Mouse (Mus musculus): ENCODE measurements at regions not wholly inside any gene's neighbourhood (a gene's known extent, or its start where the extent isn't known, plus 50 kb on each side); places are given as distances from the start of the nearest gene placed in this dataset.

DNA sequence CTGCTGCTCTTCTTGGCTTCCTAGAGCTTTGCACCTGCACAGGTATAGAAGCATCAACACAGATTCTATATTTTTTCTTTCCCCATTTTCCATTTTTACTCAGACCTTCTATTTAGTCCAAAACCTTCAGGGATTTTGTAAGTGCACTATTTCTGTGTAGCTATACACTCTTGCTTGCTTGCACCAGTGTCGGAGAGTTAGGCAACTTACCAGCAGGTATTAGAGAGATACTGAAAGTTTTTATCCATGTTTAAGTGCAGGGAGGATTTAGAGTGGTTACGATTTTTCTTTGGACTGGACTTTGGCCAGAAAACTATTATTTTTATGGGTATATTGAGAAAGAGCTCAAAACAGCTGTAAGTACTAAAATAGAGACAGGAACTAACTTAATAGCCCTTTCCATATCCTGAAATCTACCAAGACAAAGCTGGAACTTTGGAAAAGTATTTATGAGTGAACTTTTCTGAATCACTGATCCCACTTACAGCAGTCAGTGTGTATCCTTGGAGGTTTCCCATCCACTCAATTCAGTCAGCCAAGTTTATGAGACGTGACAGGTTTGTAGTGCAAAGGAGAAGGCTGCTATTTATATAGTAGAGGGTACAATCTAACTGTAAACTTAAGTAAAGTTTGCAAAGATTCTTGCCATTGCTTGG is 1088.8 kb upstream of the Pcdh20 start:
- no peak for TF ChIP-seq CTCF (IDR thresholded peaks at IDR 0.05; ENCODE audit: low read depth)
- no peak for TF ChIP-seq EP300 (IDR thresholded peaks at IDR 0.05; ENCODE audit: low read depth)
